Mouse (Mus musculus) embryonic fibroblast, embryonic 13.5 days (primary cell): ENCODE data around the gene Vps13d.

ENCODE experiments used
- CTCF ChIP-seq: IDR thresholded peaks from 2 replicates; pipeline ENCODE4 v1.5.1; 2011; ENCODE audit warnings: mild to moderate bottlenecking, control low read depth, low read length, moderate library complexity, borderline replicate concordance; ENCODE audit not compliant: insufficient read depth
- POLR2A ChIP-seq: IDR thresholded peaks from 2 replicates; pipeline ENCODE4 v1.6.1; 2011; ENCODE audit warnings: low read depth, mild to moderate bottlenecking, control low read depth, low read length, moderate library complexity

DNA sequence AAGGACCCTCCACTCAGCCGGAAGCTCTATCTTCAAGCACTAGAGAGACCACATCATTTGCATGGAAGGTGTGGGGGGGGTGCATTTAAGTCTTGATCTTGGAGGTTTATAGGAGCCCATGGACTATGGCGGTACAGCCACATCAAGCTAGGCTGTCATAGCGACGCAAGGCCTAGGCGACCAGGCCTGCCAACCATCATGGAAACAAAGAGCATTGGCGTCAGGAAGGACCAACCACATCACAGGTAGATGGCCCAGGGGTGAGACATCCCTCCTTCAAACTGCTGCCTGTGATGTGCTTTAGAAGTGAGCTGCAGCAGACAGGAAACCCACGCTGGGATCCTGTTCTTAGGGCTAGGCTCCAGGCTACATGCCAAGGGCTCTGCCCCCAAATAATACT lies 41.2 kb upstream of the Vps13d start:
- TF ChIP-seq CTCF (no peak), POLR2A (no peak)
